In the genomic region with DNA sequence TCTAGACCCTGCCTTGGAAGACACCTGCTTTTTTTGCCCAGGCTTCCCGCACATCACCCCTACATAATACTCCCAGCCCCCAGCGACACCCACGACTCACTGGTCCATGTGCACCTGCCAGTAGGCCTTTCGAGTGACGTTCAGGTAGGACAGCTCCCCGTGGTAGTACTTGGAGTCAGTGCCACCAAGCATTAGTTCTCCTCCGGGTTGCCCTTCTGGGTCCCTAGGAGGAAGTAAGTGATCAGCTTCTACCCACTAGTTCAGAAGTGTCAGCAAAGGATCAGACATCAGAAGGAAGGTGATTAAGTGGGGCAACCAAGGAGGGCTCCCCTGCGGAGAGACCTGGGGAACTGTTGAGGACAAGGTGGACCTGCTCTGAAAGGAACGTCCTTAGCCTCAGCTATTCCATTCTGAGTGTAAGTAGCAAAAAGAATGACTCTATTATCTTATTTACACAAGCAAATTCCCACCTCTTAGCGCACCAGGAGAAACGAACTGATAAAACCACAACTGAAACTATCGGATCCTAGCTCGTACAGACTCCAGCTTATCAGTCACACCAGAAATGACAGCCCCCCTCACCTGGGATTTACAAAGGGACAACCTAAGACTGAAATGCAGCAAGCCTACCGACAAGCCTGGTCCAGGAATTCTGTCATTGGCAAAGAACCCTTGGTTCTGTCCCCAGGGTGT, we compare ENCODE assay signal across 23 mouse cellular contexts. TPM values are rescaled to one million over a fixed set of nuclear protein-coding genes. Genes with fewer than 3 reads are reported as not detected.
DNase-seq lines count a peak whose midpoint lies in the region; ATAC-seq and TF ChIP-seq lines count a peak whose summit lies in the region.
"Had no signal": no experiment of that assay in that cellular context is flagged by ENCODE, and none has a peak within 500 bp of the region (broad histone marks: within the 10 kb centered on the region; RNA-seq: fewer than 3 reads in every experiment).

No protein-coding gene starts in this region.

- DNase-seq in adrenal gland, adult (ENCODE audit: inconsistent age in 2 of 2, low spot score in 1 of 2), result peak; percentile 10 to 32
- no peak for DNase-seq in adrenal gland, adult 2 months
- DNase-seq in lung, embryonic 14.5 days, result no peak
- no peak for DNase-seq in lung, postnatal 4 days
- no peak for DNase-seq in liver, embryonic 11.5 days (ENCODE audit: low spot score)
- DNase-seq in ovary, adult 18-20 months (ENCODE audit: low spot score), result no peak
- DNase-seq: cerebellum, adult 11-12 months; embryo, embryonic 11 days; heart, adult 18-20 months; kidney, adult 18-20 months; kidney, postnatal 36 days; thymus, postnatal 14 days had no signal

- no peaks in the 10 kb centered on the region for H3K9me3 ChIP-seq in lung, embryonic 14.5 days (ENCODE audit: low read depth, low read length)
- no peaks in the 10 kb centered on the region for H3K9me3 ChIP-seq in liver, embryonic 11.5 days (ENCODE audit: control insufficient read depth, low read length)
- H3K9me3 ChIP-seq in stomach, embryonic 15.5 days, result no peaks in the 10 kb centered on the region
- H3K9me3 ChIP-seq in kidney, embryonic 14.5 days (ENCODE audit: control insufficient read depth, low read length), result no peaks in the 10 kb centered on the region
- H3K9me3 ChIP-seq: forebrain, embryonic 15.5 days; neural tube, embryonic 12.5 days had no signal

- TF ChIP-seq CTCF in lung, embryonic 14.5 days (IDR thresholded peaks at IDR 0.05; ENCODE audit: low read depth), result no peak

- no peak for ATAC-seq in lung, embryonic 14.5 days (ENCODE audit: insufficient read depth)
- ATAC-seq in liver, embryonic 11.5 days (replicated peaks; ENCODE audit: low FRiP score), result peak; percentile 85
- ATAC-seq in stomach, embryonic 15.5 days (ENCODE audit: insufficient read depth, low FRiP score, low read depth), result peak; percentile 64; the same call in 1 of the 2 replicates
- no peak for ATAC-seq in kidney, embryonic 14.5 days (ENCODE audit: low FRiP score, low TSS enrichment)
- ATAC-seq: forebrain, embryonic 15.5 days; Patski had no signal

- 73% methylated on average over 14 of the region's 14 CpGs for WGBS in lung, embryonic 14.5 days
- WGBS in liver, embryonic 11.5 days, result 56% methylated on average over 14 of the region's 14 CpGs
- WGBS in stomach, embryonic 15.5 days, result 70% methylated on average over 14 of the region's 14 CpGs
- 93% methylated on average over 14 of the region's 14 CpGs for WGBS in kidney, embryonic 14.5 days

- H3K9ac ChIP-seq in lung, embryonic 14.5 days, result no peak overlapping the region
- peak overlapping the region; percentile 50 for H3K9ac ChIP-seq in liver, embryonic 11.5 days (ENCODE audit: low read depth, low read length)
- H3K9ac ChIP-seq in stomach, embryonic 15.5 days, result no peak overlapping the region
- H3K9ac ChIP-seq in kidney, embryonic 14.5 days (ENCODE audit: low read depth, low read length), result no peak overlapping the region
- H3K9ac ChIP-seq: forebrain, embryonic 15.5 days; neural tube, embryonic 12.5 days had no signal

- H3K4me3 ChIP-seq in lung, embryonic 14.5 days (ENCODE audit: low read depth, low read length), result no peak overlapping the region
- H3K4me3 ChIP-seq in liver, embryonic 11.5 days (ENCODE audit: low read depth, low read length), result 0 out of 2 replicates have a peak overlapping the region, but pooled peaks have one; percentile 21
- H3K4me3 ChIP-seq in stomach, embryonic 15.5 days (replicated peaks), result no peak overlapping the region
- no peak overlapping the region for H3K4me3 ChIP-seq in kidney, embryonic 14.5 days (ENCODE audit: low read length)
- H3K4me3 ChIP-seq: forebrain, embryonic 15.5 days; neural tube, embryonic 12.5 days had no signal

- H3K4me2 ChIP-seq in lung, embryonic 14.5 days, result no peak overlapping the region
- H3K4me2 ChIP-seq in liver, embryonic 11.5 days, result peak overlapping the region; percentile 64
- no peak overlapping the region for H3K4me2 ChIP-seq in stomach, embryonic 15.5 days
- no peak overlapping the region for H3K4me2 ChIP-seq in kidney, embryonic 14.5 days (replicated peaks; ENCODE audit: low read depth, low read length)
- H3K4me2 ChIP-seq: forebrain, embryonic 15.5 days; neural tube, embryonic 12.5 days had no signal

- peaks cover 74% of the 10 kb centered on the region for H3K36me3 ChIP-seq in lung, embryonic 14.5 days (ENCODE audit: insufficient read depth)
- peaks cover 52% of the 10 kb centered on the region for H3K36me3 ChIP-seq in liver, embryonic 11.5 days (ENCODE audit: control insufficient read depth, insufficient read depth, low read length)
- peaks cover 57% of the 10 kb centered on the region for H3K36me3 ChIP-seq in stomach, embryonic 15.5 days
- peaks cover 68% of the 10 kb centered on the region for H3K36me3 ChIP-seq in kidney, embryonic 14.5 days (ENCODE audit: control insufficient read depth, insufficient read depth, low read length)

- H3K27me3 ChIP-seq in lung, embryonic 14.5 days (ENCODE audit: insufficient read depth, low read length), result peaks cover 9% of the 10 kb centered on the region
- peaks cover 10% of the 10 kb centered on the region for H3K27me3 ChIP-seq in liver, embryonic 11.5 days (replicated peaks; ENCODE audit: control insufficient read depth, insufficient read depth, low read length)
- H3K27me3 ChIP-seq in stomach, embryonic 15.5 days (replicated peaks), result peaks cover 8% of the 10 kb centered on the region
- H3K27me3 ChIP-seq in kidney, embryonic 14.5 days (ENCODE audit: control insufficient read depth, insufficient read depth, low read length), result peaks cover 6% of the 10 kb centered on the region; the same call in 1 of the 2 replicates
- H3K27me3 ChIP-seq: Patski had no signal

- 0 out of 2 replicates have a peak overlapping the region, but pooled peaks have one; percentile 4 for H3K27ac ChIP-seq in lung, embryonic 14.5 days (ENCODE audit: low read depth)
- peak overlapping the region; percentile 91 for H3K27ac ChIP-seq in liver, embryonic 11.5 days (ENCODE audit: low read depth, low read length)
- H3K27ac ChIP-seq in stomach, embryonic 15.5 days, result 0 out of 2 replicates have a peak overlapping the region, but pooled peaks have one; percentile 31
- H3K27ac ChIP-seq in kidney, embryonic 14.5 days (ENCODE audit: low read depth, low read length), result no peak overlapping the region
- H3K27ac ChIP-seq: forebrain, embryonic 15.5 days; macrophage; neural tube, embryonic 12.5 days had no signal

- no peaks in the 10 kb centered on the region for H3K4me1 ChIP-seq in lung, embryonic 14.5 days (ENCODE audit: insufficient read depth)
- peaks cover 55% of the 10 kb centered on the region for H3K4me1 ChIP-seq in liver, embryonic 11.5 days (replicated peaks; ENCODE audit: control insufficient read depth, insufficient read depth, low read length)
- 0 out of 2 replicates have a peak, but pooled peaks cover 6% of the 10 kb centered on the region for H3K4me1 ChIP-seq in stomach, embryonic 15.5 days
- peaks cover under 1% of the 10 kb centered on the region; the same call in 1 of the 2 replicates for H3K4me1 ChIP-seq in kidney, embryonic 14.5 days (ENCODE audit: control insufficient read depth, insufficient read depth, low read length)
- H3K4me1 ChIP-seq: forebrain, embryonic 15.5 days had no signal

RNA-seq across cellular contexts. Expression of a gene that starts 3.8 kb away (rescaled TPM):
- total RNA-seq in adrenal gland, adult 2 months (2021), result 1 to 10 TPM; 3.0 to 5.8 TPM
- 12.0 and 15.2 TPM in 2 replicates for polyA plus RNA-seq in adrenal gland, adult 2 months (2012; rRNA removed)
- polyA plus RNA-seq in lung, embryonic 14.5 days (2014; fragmentation: Nextera tagmentation; extraction: Ambion mirVana), result 3.4 and 4.0 TPM in 2 replicates
- 1.8 and 2.4 TPM in 2 replicates for polyA plus RNA-seq in liver, embryonic 11.5 days (2014; fragmentation: Nextera tagmentation; extraction: Ambion mirVana)
- polyA plus RNA-seq in stomach, embryonic 15.5 days (2015; fragmentation: Nextera tagmentation; extraction: Ambion mirVana), result 1.7 and 2.8 TPM in 2 replicates
- polyA plus RNA-seq in kidney, embryonic 14.5 days (2014; fragmentation: Nextera tagmentation; extraction: Ambion mirVana), result 1.4 and 1.7 TPM in 2 replicates
- polyA plus RNA-seq: macrophage had no signal

RNA-seq across cellular contexts. Expression of a gene that starts 5.1 kb away (rescaled TPM):
- total RNA-seq in adrenal gland, adult 2 months (2021), result 1 to 10 TPM; 2.9 to 6.9 TPM
- not detected in 2 replicates for polyA plus RNA-seq in adrenal gland, adult 2 months (2012; rRNA removed)
- 3.0 TPM in 1 of 2 replicates, not detected in the other for polyA plus RNA-seq in lung, embryonic 14.5 days (2014; fragmentation: Nextera tagmentation; extraction: Ambion mirVana)
- not detected in 2 replicates for polyA plus RNA-seq in liver, embryonic 11.5 days (2014; fragmentation: Nextera tagmentation; extraction: Ambion mirVana)
- 0.58 TPM in 1 of 2 replicates, not detected in the other for polyA plus RNA-seq in stomach, embryonic 15.5 days (2015; fragmentation: Nextera tagmentation; extraction: Ambion mirVana)
- not detected in 2 replicates for polyA plus RNA-seq in kidney, embryonic 14.5 days (2014; fragmentation: Nextera tagmentation; extraction: Ambion mirVana)
- total RNA-seq: midbrain, postnatal 0 days had no signal
- polyA plus RNA-seq: hindbrain, embryonic 11.5 days; midbrain, postnatal 0 days had no signal

RNA-seq across cellular contexts. Expression of a gene that starts 10.5 kb away (rescaled TPM):
- total RNA-seq in adrenal gland, adult 2 months (2021), result 1,000 to 10,000 TPM in 1 of 2 experiments, 100 to 1,000 TPM in 1; 904 to 1,338 TPM
- 889 and 996 TPM in 2 replicates for polyA plus RNA-seq in adrenal gland, adult 2 months (2012; rRNA removed)
- polyA plus RNA-seq in lung, embryonic 14.5 days (2014; fragmentation: Nextera tagmentation; extraction: Ambion mirVana), result 239 and 240 TPM in 2 replicates
- 316 and 340 TPM in 2 replicates for polyA plus RNA-seq in liver, embryonic 11.5 days (2014; fragmentation: Nextera tagmentation; extraction: Ambion mirVana)
- polyA plus RNA-seq in stomach, embryonic 15.5 days (2015; fragmentation: Nextera tagmentation; extraction: Ambion mirVana), result 308 and 323 TPM in 2 replicates
- polyA plus RNA-seq in kidney, embryonic 14.5 days (2014; fragmentation: Nextera tagmentation; extraction: Ambion mirVana), result 223 and 260 TPM in 2 replicates

RNA-seq across cellular contexts. Expression of a gene that starts 57.3 kb away (rescaled TPM):
- not detected for total RNA-seq in adrenal gland, adult 2 months (2021)
- 0.16 and 0.20 TPM in 2 replicates for polyA plus RNA-seq in adrenal gland, adult 2 months (2012; rRNA removed)
- not detected in 2 replicates for polyA plus RNA-seq in lung, embryonic 14.5 days (2014; fragmentation: Nextera tagmentation; extraction: Ambion mirVana)
- polyA plus RNA-seq in liver, embryonic 11.5 days (2014; fragmentation: Nextera tagmentation; extraction: Ambion mirVana), result 0.41 and 0.42 TPM in 2 replicates
- 13.2 and 19.6 TPM in 2 replicates for polyA plus RNA-seq in stomach, embryonic 15.5 days (2015; fragmentation: Nextera tagmentation; extraction: Ambion mirVana)
- not detected in 2 replicates for polyA plus RNA-seq in kidney, embryonic 14.5 days (2014; fragmentation: Nextera tagmentation; extraction: Ambion mirVana)
- total RNA-seq: heart, adult 18-20 months; layer of hippocampus, postnatal 14 days; left cerebral cortex, postnatal 25 days; liver, adult 2 months; midbrain, postnatal 0 days had no signal
- polyA plus RNA-seq: forebrain, embryonic 15.5 days; hindbrain, embryonic 11.5 days; liver, adult 2 months; midbrain, postnatal 0 days had no signal

Comparison
In these comparisons a context has a peak if more than half of its experiments do, and no peak if none do; other contexts are left out.
1. DNase-seq: peak in adrenal gland, adult (2 of 2); none in adrenal gland, adult 2 months (single experiment), lung, embryonic 14.5 days (single experiment), lung, postnatal 4 days (0 of 2), liver, embryonic 11.5 days (single experiment) and ovary, adult 18-20 months (single experiment).
2. ATAC-seq: peak in liver, embryonic 11.5 days (single experiment) and stomach, embryonic 15.5 days (single experiment); none in lung, embryonic 14.5 days (single experiment) and kidney, embryonic 14.5 days (single experiment).